Mouse (Mus musculus): ENCODE results near the gene Tcap.
"Not testable (repeated sequence)": the region's sequence is repeated elsewhere in the genome, so short reads cannot be mapped to it uniquely, and the experiment has no call there.

Tcap gene

GRCm38 (mm10) chr11:98380106-98380505, 3.5 kb upstream of the Tcap start:
- no peak for DNase-seq (ENCODE audit: extremely low read depth, low read depth)

DNA sequence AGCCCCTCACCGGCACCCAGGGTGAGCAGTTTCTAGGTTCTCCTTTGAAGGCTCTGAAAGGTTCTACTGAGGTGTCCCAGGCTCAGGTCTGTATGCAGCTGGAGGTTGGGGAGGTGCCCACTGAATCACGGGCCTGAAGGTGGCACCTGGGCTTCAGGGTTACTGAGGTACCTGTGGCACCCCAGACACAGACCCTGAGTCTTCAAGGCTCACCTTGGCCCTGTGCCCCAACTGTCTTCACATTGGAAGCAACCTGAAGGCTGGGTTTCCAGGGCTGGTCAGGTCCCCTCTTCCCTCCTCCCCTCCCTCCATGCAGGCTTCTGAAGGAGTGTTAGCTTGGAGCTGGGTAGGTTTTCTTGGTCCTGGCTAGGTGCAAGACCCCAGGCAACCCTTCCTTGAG, 2.0 kb upstream of the Tcap start:
- DNase-seq (ENCODE audit: extremely low read depth, low read depth), result no peak

DNA sequence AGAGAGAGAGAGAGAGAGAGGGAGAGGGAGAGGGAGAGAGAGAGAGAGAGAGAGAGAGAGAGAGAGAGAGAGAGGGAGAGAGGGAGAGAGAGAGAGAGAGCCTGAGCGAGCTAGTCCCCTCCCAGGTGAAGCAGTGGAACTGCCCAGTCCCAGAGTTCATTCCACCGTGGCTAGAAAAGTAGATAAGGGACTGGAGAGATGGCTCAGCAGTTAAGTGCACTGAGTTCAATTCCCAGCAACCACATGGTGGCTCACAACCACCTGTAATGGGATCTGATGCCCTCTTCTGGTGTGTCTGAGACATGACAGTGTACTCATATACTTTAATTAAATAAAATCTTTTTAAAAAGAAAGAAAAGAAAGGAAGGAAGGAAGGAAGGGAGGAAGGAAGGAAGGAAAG, 1.2 kb upstream of the Tcap start:
- DNase-seq (ENCODE audit: extremely low read depth, low read depth), result not testable (repeated sequence)

GRCm38 (mm10) chr11:98384216-98384615, 605 bp downstream of the Tcap start:
- DNase-seq (ENCODE audit: extremely low read depth, low read depth), result no peak

DNA sequence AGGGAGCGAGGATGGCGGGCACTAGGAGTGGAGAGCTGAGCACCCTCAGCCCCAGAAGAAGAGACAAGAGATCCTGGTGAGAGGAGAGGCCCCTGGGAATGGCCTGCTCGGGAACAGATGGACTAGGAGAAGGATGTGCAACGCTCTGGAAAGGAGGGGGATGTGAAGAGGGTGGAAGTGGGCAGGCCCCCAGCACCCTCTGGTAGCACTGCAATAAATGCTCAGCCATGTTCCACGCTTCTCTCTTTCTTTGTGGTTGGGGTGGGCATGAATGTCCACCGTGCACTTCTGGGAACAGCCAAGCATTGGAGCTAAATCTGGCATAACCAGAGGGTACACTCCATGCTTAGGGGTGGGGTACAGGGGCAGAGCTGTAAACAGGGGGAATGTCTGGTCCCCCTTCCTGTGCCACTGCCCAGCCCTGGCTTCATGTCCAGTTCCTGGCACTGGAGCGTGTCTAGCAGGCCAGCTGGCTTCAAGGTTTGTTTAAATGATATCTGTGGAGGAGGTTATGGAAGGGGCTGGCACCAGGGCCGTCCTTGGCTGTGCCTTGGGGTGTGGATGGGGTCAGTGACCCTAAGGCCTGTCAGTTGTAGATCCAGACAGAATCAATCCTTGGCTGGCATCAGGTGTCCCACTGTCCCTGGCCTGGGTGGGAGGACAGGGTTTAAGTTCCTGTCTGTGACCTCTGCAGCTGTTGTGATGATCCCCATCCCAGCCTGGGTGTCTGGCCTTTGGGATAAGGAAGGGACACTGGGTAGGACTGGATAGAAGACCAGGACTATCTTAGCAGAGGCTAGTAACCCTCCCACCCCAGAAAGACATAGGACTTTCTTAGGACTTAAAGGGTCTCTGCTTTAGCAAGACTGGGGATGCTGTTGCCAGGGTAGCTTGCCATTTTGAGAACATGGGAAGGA, 1.4 kb downstream of the Tcap start:
- DNase-seq (ENCODE audit: extremely low read depth, low read depth), result no peak

- DNase-seq (ENCODE audit: extremely low read depth, low read depth), result no peak
Measured at GRCm38 (mm10) chr11:98385638-98386585, 2.3 kb downstream of the Tcap start, which contains the start of gene Pnmt. Pnmt (plus strand) TSS chr11:98386450.

- no peak for DNase-seq (ENCODE audit: extremely low read depth, low read depth)
Measured at GRCm38 (mm10) chr11:98386596-98386995, 3.0 kb downstream of the Tcap start.

- no peak for DNase-seq (ENCODE audit: extremely low read depth, low read depth)
Measured at GRCm38 (mm10) chr11:98387056-98387577, 3.5 kb downstream of the Tcap start.

GRCm38 (mm10) chr11:98388282-98388681, 4.7 kb downstream of the Tcap start:
- DNase-seq (ENCODE audit: extremely low read depth, low read depth), result no peak

- DNase-seq (ENCODE audit: extremely low read depth, low read depth), result peak; percentile 33
Measured at GRCm38 (mm10) chr11:98389221-98389780, 5.7 kb downstream of the Tcap start.

DNA sequence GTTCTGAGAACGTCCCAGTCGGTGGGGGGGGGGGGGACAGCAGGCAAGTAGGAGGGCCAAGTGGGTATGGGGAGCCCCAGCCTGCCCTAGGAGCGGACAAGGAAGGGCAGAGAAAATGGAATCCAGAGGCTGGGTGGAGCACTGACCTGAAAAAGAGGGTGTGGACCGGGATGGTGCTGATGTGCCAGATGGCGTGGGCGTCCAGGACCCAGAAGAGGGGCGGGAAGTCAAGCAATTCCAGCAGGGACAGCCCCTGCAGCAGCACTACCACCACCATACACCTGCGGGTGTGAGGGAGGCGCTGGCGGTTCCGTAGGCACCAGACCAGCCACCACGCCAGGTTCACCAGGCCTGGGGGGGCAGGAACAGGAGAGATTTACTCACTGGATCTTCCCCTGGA, 6.5 kb downstream of the Tcap start:
- no peak for DNase-seq (ENCODE audit: extremely low read depth, low read depth)

GRCm38 (mm10) chr11:98392034-98392433, 8.4 kb downstream of the Tcap start:
- no peak for DNase-seq (ENCODE audit: extremely low read depth, low read depth)

DNA sequence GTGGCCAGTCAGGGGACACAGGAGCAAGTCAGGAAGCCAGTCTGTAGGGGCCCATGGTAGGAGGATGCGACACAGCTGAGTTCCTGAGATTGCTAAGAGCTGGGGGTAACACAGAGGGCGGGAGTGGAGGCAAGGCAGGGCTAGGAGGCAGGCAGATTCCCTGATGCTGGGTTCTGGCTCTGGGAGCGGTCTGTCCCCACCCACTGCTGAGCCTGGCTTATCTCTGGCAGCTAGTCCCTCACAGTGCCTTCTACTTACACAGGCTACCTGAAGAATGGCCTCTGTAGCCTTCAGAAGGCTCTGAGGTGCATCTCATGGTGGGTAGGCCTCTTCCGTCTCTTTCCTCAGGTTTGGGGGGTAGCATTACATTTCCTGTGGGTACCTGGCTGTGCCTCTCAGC, 9.0 kb downstream of the Tcap start:
- DNase-seq (ENCODE audit: extremely low read depth, low read depth), result peak; percentile 62

- DNase-seq (ENCODE audit: extremely low read depth, low read depth), result peak; percentile 80
Measured at GRCm38 (mm10) chr11:98393317-98393716, 9.7 kb downstream of the Tcap start.

- no peak for DNase-seq (ENCODE audit: extremely low read depth, low read depth)
Measured at GRCm38 (mm10) chr11:98394301-98394700, 10.7 kb downstream of the Tcap start.

DNA sequence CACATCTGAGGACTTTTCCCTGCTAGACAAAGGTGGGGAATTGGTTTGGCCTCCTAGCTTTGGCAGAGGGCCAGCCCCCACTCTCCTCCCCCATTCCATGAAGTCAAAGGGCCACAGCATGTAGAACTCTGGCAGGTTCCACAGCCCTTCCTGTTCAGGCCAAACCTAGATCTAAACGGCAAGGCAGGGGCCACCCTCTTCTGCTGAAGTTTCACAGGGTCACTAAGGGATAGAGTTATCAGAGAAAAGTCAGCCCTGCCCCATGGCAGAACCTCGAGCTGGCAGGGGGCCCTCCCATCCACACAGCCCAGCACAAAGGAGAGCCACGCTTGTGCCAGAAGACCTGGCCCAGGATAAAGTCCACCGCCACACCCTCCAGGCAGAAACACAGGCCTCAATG, 11.4 kb downstream of the Tcap start:
- no peak for DNase-seq (ENCODE audit: extremely low read depth, low read depth)

GRCm38 (mm10) chr11:98397946-98398345, 14.3 kb downstream of the Tcap start:
- DNase-seq (ENCODE audit: extremely low read depth, low read depth), result no peak

- DNase-seq (ENCODE audit: extremely low read depth, low read depth), result peak; percentile 87
Measured at GRCm38 (mm10) chr11:98400161-98400726, 16.6 kb downstream of the Tcap start, which contains the start of gene Pgap3. Pgap3 (minus strand) TSS chr11:98400490.

- DNase-seq (ENCODE audit: extremely low read depth, low read depth), result no peak
Measured at GRCm38 (mm10) chr11:98400816-98401215, 17.2 kb downstream of the Tcap start.

DNA sequence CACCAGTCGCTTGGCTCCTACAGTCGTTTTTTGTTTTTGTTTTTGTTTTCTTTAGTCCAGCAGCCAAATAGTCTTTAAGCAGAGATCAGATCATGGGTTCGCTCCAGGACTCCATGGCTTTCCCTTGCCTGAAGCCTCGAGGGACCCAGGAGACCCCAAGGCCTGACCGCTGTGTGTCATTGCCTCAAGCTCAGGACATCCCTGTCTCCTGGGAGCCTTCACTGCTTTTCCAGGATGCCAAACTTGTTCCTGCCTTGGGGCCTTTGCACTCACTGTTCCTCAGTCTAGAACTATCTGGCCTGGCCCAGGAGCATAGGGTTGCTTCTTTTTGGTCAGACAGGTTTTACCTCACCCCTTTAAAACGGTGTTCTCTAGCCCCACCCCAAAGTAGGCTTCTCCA, 23.0 kb downstream of the Tcap start:
- DNase-seq (ENCODE audit: extremely low read depth, low read depth), result no peak

DNA sequence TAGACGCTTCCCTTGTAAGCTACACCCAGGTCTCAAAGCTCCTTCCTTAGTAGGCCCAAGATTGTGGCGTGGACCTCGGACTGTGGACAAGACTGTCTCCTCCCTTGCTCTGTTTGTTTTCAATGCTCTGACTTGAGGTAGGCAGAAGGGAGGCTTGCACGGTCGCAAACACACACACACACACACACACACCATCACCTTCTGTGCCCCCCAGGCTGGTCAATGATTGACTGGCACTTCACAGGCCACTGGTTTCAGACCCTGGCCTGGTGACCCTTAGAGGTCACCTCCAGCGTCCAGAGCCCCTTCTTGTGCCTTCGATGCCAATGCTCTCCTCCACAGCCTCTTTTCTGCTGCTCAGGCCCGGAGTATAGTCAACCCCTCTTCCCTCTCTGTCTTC, 25.3 kb downstream of the Tcap start:
- no peak for DNase-seq (ENCODE audit: extremely low read depth, low read depth)
